ENCODE assay signal across 16 mouse cellular contexts in genomic region chr2:48494632-48495031, GRCm38 (mm10).
"Had no signal": no experiment of that assay in that cellular context is flagged by ENCODE, and none has a peak within 500 bp of the region (broad histone marks: within the 10 kb centered on the region; RNA-seq: fewer than 3 reads in every experiment).

No protein-coding gene starts in this region.

- H3K4me2 ChIP-seq: heart, embryonic 11.5 days; heart, embryonic 13.5 days; heart, embryonic 15.5 days; hindbrain, embryonic 13.5 days; hindbrain, embryonic 15.5 days; limb, embryonic 13.5 days; limb, embryonic 15.5 days had no signal

- H3K4me3 ChIP-seq: heart, adult 2 months; heart, embryonic 13.5 days; heart, embryonic 15.5 days; hindbrain, embryonic 13.5 days; hindbrain, embryonic 15.5 days; limb, embryonic 13.5 days; limb, embryonic 15.5 days had no signal

- H3K9ac ChIP-seq: forebrain, postnatal 0 days; heart, embryonic 13.5 days; heart, embryonic 15.5 days; hindbrain, embryonic 13.5 days; hindbrain, embryonic 15.5 days; limb, embryonic 13.5 days; limb, embryonic 15.5 days had no signal

- H3K36me3 ChIP-seq: heart, embryonic 13.5 days; heart, embryonic 15.5 days; hindbrain, embryonic 13.5 days; hindbrain, embryonic 15.5 days; limb, embryonic 13.5 days; limb, embryonic 15.5 days had no signal

- H3K27me3 ChIP-seq: heart, embryonic 13.5 days; heart, embryonic 15.5 days; hindbrain, embryonic 13.5 days; hindbrain, embryonic 15.5 days; limb, embryonic 13.5 days; limb, embryonic 15.5 days had no signal

- DNase-seq: forebrain, postnatal 0 days; gastrocnemius, postnatal 14 days; gastrocnemius, postnatal 36 days; heart, adult 2 months; heart, postnatal 36 days; layer of hippocampus, adult 9-11 months; layer of hippocampus, postnatal 36 days; left cerebral cortex, postnatal 4 days had no signal

- H3K9me3 ChIP-seq: heart, embryonic 13.5 days; heart, embryonic 15.5 days; hindbrain, embryonic 13.5 days; hindbrain, embryonic 15.5 days; limb, embryonic 13.5 days; limb, embryonic 15.5 days had no signal

- H3K4me1 ChIP-seq: heart, embryonic 13.5 days; heart, embryonic 15.5 days; hindbrain, embryonic 13.5 days; hindbrain, embryonic 15.5 days; limb, embryonic 15.5 days had no signal

- H3K27ac ChIP-seq: heart, adult 2 months; heart, embryonic 13.5 days; heart, embryonic 15.5 days; hindbrain, embryonic 13.5 days; hindbrain, embryonic 15.5 days; hindbrain, postnatal 0 days; limb, embryonic 13.5 days; limb, embryonic 15.5 days had no signal

- ATAC-seq: forebrain, postnatal 0 days had no signal
